In the genomic region with DNA sequence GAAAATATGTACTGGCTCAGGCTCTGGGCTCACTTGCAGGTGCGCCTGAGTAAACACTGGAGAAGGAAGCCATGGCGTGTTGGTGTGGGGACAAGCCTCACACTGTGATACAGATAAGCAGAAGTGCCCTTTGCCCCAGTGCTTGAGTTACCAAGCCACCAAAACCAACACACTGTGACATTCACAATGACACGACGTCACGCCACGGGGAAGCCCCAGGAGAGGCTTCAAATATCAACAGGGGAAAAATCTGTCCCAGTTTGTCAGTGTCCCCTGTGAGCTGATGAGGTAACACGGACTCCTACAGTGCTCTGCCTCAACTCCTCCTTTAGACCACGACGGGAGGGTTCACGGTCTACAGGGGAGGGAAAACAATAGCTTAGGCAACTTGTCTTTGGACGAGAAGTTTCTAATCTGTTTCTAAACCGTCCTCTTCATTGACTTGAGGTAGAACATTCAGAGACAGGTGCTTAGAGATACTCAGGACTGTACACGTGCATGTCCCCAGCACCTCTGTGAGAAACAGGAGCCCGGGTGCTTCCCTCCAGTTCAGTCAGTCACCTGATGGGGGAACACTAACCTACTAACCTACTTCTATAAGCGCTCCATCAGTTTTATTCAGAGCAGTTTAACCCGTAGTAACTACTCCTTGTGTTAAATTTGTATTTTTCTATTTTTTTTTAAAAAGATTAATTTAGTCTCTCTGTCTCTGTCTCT, we compare ENCODE assay signal across 11 mouse cellular contexts.
DNase-seq lines count a peak whose midpoint lies in the region; ATAC-seq and TF ChIP-seq lines count a peak whose summit lies in the region.
"Had no signal": no experiment of that assay in that cellular context is flagged by ENCODE, and none has a peak within 500 bp of the region (broad histone marks: within the 10 kb centered on the region; RNA-seq: fewer than 3 reads in every experiment).

No protein-coding gene starts in this region.

- H3K36me3 ChIP-seq in liver, embryonic 15.5 days (replicated peaks), result no peaks in the 10 kb centered on the region
- H3K36me3 ChIP-seq in midbrain, postnatal 0 days (ENCODE audit: insufficient read depth, low read length), result no peaks in the 10 kb centered on the region

- H3K4me3 ChIP-seq in liver, embryonic 15.5 days (replicated peaks), result no peak overlapping the region
- H3K4me3 ChIP-seq in midbrain, postnatal 0 days (ENCODE audit: low read depth, low read length), result no peak overlapping the region

- 23% methylated on average over 16 of the region's 16 CpGs for WGBS in liver, embryonic 15.5 days (ENCODE audit: insufficient replicate concordance)
- WGBS in midbrain, postnatal 0 days, result 50% methylated on average over 16 of the region's 16 CpGs

- H3K4me2 ChIP-seq in liver, embryonic 15.5 days, result peak overlapping the region; percentile 18; the same call in 1 of the 2 replicates
- no peak overlapping the region for H3K4me2 ChIP-seq in midbrain, postnatal 0 days (ENCODE audit: low read depth, low read length, poor library complexity, severe bottlenecking)

- ATAC-seq in liver, embryonic 15.5 days (ENCODE audit: insufficient read depth), result peak; percentile 81
- no peak for ATAC-seq in midbrain, postnatal 0 days (ENCODE audit: low FRiP score)

- TF ChIP-seq CTCF in midbrain, postnatal 0 days (IDR thresholded peaks at IDR 0.05), result no peak

- no peaks in the 10 kb centered on the region for H3K9me3 ChIP-seq in liver, embryonic 15.5 days (replicated peaks)
- H3K9me3 ChIP-seq in midbrain, postnatal 0 days (ENCODE audit: low read length), result no peaks in the 10 kb centered on the region

- H3K27ac ChIP-seq in liver, embryonic 15.5 days (replicated peaks), result peak overlapping the region; percentile 66
- H3K27ac ChIP-seq in midbrain, postnatal 0 days (ENCODE audit: low read depth, low read length), result no peak overlapping the region

- intact Hi-C loops in left cerebral cortex, postnatal 36 days (cut with DNase I), result no loop called here

- peaks cover 31% of the 10 kb centered on the region for H3K4me1 ChIP-seq in liver, embryonic 15.5 days (replicated peaks)
- H3K4me1 ChIP-seq in midbrain, postnatal 0 days (ENCODE audit: insufficient read depth, low read length), result no peaks in the 10 kb centered on the region; the same call in 1 of the 2 replicates

- H3K27me3 ChIP-seq in liver, embryonic 15.5 days, result no peaks in the 10 kb centered on the region
- H3K27me3 ChIP-seq in midbrain, postnatal 0 days (ENCODE audit: insufficient read depth, low read length), result no peaks in the 10 kb centered on the region

- no peak overlapping the region for H3K9ac ChIP-seq in liver, embryonic 15.5 days
- H3K9ac ChIP-seq in midbrain, postnatal 0 days (replicated peaks; ENCODE audit: low read length, poor library complexity, severe bottlenecking), result no peak overlapping the region

- peak; percentile 45 to 49 for DNase-seq in B cell, adult 2 months
- DNase-seq in T-cell, adult 2 months (ENCODE audit: low spot score), result peak; percentile 18
- DNase-seq in retina, postnatal 1 day, result peak; percentile 68
- DNase-seq in midbrain, postnatal 0 days (ENCODE audit: low spot score), result no peak
- DNase-seq in layer of hippocampus, postnatal 36 days, result no peak
- DNase-seq in kidney, postnatal 36 days, result no peak
- DNase-seq in left cerebral cortex, postnatal 36 days (ENCODE audit: low spot score in 2 of 2), result no peak
- DNase-seq: cerebellum, adult 9-11 months; gastrocnemius, postnatal 10 days; right cerebral cortex, postnatal 14 days had no signal

Comparison
In these comparisons a context has a peak if more than half of its experiments do, and no peak if none do; other contexts are left out.
1. DNase-seq: peak in B cell, adult 2 months (2 of 2), T-cell, adult 2 months (single experiment) and retina, postnatal 1 day (single experiment); none in midbrain, postnatal 0 days (single experiment), layer of hippocampus, postnatal 36 days (0 of 2), kidney, postnatal 36 days (0 of 2) and left cerebral cortex, postnatal 36 days (0 of 2).